Mouse (Mus musculus): ENCODE data around the gene Scaper.

GRCm38 (mm10) chr9:55539661-55540390 is 398.1 kb downstream of the Scaper start:
- no peak for TF ChIP-seq GATA1 (IDR thresholded peaks at IDR 0.05; ENCODE audit: borderline replicate concordance, low read length)
- no peak for TF ChIP-seq CTCF (IDR thresholded peaks at IDR 0.05; ENCODE audit: low read depth, low read length)
- TF ChIP-seq TAL1 (conservative IDR thresholded peaks at IDR 0.05; ENCODE audit: low read depth, low read length): no peak
- TF ChIP-seq POLR2AphosphoS5 (IDR thresholded peaks at IDR 0.05; ENCODE audit: insufficient replicate concordance, low read depth, low read length): no peak
